Mouse (Mus musculus): ENCODE data around the gene S1pr3. TPM values are rescaled to one million over a fixed set of nuclear protein-coding genes. Genes with fewer than 3 reads are reported as not detected.

Gene S1pr3
- total RNA-seq, 2 experiments from 2014 or later, result 0.31 to 0.33 TPM

DNA sequence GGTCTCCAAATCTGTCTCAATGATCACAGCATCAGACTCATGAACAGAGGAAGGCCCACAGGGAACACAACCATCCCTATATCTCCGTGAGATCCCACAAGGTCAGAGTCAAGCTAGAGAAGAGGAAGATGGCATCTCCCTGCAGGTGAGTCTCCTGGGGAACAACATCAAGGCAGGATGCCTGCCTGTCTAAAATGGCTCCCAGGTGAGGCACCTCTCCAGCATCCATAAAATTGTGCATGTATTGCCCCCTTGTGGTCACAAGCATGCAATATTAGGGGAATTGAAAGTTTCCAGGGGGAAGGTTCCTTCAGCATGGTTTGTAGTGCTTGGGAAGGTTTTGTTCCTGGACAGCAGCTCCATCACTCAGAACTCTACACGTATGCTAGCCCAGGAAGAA is 26.0 kb downstream of the S1pr3 start:
- ATAC-seq (replicated peaks; ENCODE audit: low FRiP score, low TSS enrichment, poor library complexity, severe bottlenecking), result no peak

DNA sequence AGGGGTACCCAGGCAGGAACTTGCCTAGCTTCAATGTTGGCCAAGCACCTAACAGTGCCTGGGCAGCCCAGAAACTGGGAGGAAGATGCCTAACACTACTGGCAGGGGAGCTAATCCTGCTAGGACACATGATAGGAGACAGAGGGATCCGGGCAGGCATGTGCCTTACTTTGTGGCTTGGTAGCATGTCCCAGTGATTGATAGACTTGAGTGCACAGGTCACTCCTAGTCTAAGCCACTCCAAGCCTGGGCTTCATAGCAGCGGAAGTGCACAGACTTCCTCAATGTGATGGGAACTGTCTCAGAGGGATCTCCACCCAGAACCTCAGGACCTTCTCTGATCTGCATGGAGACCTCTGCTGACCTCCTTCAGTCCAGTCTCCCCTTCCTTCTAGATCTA is 26.7 kb downstream of the S1pr3 start:
- no peak for ATAC-seq (replicated peaks; ENCODE audit: low FRiP score, low TSS enrichment, poor library complexity, severe bottlenecking)

DNA sequence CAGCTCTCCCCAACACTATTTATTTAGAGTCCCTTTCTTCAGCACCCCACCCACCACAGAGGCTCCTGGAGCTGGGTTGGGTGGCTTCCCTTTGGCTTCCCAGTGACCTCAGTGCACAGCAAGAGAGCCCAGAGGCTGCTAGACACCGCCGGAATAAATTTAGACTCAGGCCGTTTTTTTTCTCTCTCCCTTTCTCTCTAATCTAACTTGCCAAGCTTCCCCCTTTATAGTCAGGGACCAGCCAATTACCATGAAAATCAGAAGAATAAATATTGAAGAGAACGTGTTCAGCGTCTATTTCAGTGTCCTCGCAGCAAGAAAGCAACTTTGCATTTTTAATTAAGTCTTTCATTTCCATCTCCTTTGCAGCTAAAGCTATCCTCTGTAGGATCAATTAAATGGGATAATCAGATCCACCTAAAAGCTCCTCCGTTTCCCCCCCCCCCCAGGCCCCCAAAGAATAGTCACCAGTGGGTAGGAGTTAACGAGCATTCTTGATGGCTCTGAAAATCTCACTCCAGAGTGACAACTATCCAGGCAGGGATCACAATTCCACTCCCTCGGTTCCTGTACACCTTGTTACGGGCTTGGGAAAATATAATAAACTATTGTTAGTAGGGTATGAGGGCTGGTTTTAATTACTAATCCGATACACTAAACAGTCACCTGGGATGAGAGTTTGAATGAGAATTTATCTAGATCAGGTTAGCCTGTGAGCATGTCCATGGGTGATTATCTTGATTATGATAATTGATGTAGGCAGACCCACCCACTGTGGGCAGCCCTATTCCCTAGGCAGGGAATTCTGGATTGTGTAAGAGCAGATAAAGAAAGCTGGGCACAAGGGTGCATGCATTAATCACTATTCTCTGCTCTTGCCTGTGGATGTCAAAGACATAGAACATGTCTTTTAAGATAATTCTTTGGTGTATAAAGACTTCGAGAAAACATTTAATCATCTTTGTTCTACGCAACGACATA is 29.0 kb downstream of the S1pr3 start:
- no peak for ATAC-seq (replicated peaks; ENCODE audit: low FRiP score, low TSS enrichment, poor library complexity, severe bottlenecking)

DNA sequence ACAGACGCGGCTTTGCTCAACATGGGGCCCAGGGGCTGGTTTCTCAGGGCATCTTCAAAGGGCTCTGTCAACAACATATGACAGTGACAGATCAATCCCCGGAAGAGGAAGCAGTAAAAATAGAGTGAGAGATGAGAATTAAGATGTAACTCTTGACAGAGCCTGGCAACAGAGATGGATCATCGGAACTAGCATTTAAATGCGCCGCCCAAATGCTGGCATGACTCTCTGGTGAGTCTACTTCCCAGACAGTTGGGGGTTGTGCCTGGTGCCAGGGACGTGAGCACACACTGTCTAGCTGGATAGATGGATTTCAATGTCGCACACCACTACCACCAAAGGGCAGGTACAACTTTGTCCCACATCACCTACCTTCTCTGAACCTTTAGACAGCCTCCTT is 34.5 kb downstream of the S1pr3 start:
- ATAC-seq (replicated peaks; ENCODE audit: low FRiP score, low TSS enrichment, poor library complexity, severe bottlenecking), result no peak

DNA sequence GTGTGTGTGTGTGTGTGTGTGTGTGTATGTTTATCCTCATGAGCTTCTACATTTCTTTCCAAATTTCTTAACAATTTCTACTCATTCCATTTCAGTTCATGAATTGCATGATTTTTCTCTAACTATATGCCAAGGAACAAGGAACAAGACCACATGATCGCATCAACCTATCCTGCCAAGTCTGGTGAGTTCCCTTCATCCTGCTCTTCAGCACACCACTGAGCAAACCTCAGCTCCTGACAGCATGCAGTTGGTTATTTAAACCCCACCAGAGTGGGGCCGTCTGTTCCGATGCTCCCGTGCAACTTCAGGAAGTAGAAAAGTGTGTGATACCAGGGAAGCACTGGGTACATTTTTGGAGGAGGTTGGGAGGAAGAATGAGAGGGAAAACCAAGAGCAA is 38.1 kb downstream of the S1pr3 start:
- no peak for ATAC-seq (replicated peaks; ENCODE audit: low FRiP score, low TSS enrichment, poor library complexity, severe bottlenecking)

DNA sequence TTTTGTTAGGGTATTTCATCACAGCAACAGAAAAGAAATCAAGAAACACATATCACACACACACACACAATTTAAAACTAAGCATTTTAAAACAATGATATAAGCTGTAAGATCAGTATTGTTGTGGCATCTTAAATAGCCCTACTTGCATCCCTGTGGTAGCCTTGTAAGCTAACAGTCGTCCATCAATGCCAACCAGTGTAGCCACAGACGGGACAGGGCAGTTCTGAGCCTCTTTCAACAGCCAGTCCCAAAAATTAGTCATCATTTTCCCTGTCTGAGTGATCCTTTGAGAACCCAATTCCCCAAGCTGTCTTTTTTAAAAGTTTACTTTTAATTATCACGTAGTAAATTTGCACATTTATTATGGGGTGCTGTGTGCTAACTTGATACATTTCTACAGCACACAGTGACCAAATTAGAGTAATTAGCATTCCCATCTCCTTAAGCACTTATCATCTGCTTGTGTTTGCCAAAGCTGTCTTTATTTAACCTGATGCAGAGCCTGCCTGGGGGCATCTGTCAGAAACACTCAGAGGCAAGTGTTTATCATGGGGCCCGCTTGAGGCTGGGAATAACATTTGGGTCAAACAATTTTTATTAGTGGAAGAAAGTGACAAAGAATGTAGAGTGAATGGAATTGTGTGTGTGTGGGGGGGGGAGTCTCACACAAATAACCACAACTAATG is 47.9 kb downstream of the S1pr3 start:
- ATAC-seq (replicated peaks; ENCODE audit: low FRiP score, low TSS enrichment, poor library complexity, severe bottlenecking), result no peak

DNA sequence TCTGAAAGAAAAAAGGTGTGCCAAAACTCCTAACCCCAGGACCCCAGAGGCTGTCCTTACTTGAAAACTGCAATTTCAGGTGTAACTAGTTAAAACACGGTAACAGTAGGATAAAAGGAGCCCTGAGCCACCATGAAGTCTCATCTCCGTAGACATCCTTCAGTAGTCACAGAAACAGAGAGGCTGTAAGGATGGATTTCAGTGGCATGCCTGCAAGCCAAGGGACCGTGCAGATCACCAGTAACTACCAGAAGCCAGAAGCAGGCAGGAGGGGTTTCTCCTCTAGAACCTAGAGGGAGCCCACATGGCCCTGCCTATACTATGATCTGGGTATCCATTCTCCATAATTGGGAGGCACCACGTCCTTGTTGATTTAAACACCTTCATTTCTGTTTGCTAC is 55.9 kb downstream of the S1pr3 start:
- ATAC-seq (replicated peaks; ENCODE audit: low FRiP score, low TSS enrichment, poor library complexity, severe bottlenecking), result no peak

DNA sequence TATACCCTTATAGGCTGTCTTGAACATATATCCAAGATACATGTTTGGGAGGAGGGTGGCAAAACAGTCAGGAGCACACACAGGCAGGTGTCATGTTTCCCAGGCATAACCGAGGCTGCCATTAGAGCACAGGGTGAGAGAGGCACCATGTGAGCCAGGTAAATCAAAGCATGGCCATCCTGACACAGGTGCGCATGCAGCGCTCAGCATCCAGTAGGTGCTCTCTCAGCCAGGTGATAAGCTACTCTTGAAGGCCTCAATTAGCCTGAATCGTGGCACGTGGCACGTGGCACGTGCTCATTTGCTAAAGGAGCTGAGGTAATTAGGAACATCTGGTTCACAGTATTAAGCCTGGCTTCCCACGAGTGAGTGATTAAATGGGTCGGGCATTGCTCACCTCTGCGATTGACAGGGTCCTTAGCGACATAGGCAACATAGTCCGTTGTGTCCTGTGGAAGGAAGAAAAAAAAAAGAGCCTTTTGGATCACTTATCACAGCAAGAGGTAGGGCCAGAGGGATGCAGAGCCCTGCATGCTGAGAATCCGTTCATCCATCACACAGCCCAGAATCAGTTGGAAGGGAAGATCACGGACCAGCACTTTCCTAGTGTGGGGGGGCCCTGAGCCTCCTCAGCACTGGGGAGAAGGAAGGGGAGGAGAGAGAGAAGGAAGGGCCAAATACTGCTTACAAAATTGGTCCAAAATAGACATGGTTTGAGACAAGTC is 57.8 kb downstream of the S1pr3 start:
- ATAC-seq (replicated peaks; ENCODE audit: low FRiP score, low TSS enrichment, poor library complexity, severe bottlenecking), result no peak

DNA sequence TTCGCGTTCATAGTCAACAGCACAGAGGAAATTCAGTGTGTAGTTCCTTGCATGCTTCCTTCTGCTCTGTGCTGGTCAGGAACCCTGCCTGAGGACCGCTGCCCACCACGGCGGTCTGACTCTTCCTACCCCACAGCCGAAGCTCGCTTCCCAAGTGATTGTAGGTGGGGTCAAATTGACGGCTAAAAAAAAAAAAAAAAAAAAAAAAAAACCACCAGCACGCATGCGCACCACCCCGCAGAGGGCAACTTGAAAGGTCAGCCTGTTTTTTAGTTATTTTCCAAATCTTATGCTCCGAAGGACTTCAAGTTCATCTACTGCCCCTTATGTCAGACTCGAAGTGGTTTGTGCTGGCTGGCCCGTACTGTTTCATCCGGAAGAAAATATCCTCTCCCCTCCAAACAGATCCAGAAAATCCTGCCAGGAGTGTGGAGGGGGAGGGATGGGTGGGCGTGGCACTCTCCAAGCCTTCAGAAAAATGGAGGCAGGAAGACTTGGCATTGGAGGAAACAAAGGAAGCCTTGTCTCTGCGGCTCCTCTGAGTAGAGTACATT is 60.3 kb downstream of the S1pr3 start:
- ATAC-seq (replicated peaks; ENCODE audit: low FRiP score, low TSS enrichment, poor library complexity, severe bottlenecking), result no peak

Other genes with a start within 250 kb of the S1pr3 start
- not detected in 2 replicates for gene Nxnl2, start 237.6 kb upstream of the S1pr3 start, total RNA-seq (2014; fragmentation: Nextera tagmentation)
- gene Nxnl2, start 237.6 kb upstream of the S1pr3 start, total RNA-seq (2017), result not detected in 2 replicates
- not detected in 2 replicates for gene Shc3, start 160.8 kb downstream of the S1pr3 start, total RNA-seq (2014; fragmentation: Nextera tagmentation)
- not detected in 2 replicates for gene Shc3, start 160.8 kb downstream of the S1pr3 start, total RNA-seq (2017)
- 342 and 430 TPM in 2 replicates for gene Cks2, start 236.6 kb downstream of the S1pr3 start, total RNA-seq (2014; fragmentation: Nextera tagmentation)
- 275 and 355 TPM in 2 replicates for gene Cks2, start 236.6 kb downstream of the S1pr3 start, total RNA-seq (2017)
- 33.2 and 41.6 TPM in 2 replicates for gene Secisbp2, start 243.1 kb downstream of the S1pr3 start, total RNA-seq (2014; fragmentation: Nextera tagmentation)
- 29.6 and 31.8 TPM in 2 replicates for gene Secisbp2, start 243.1 kb downstream of the S1pr3 start, total RNA-seq (2017)

All from megakaryocyte-erythroid progenitor cell, adult 5-6 weeks (primary cell).